Mouse (Mus musculus) cortical plate, adult 2 months (tissue): ENCODE data around the gene Deaf1.

Experiments
- CTCF ChIP-seq: fragments of 200-500 bp; IDR thresholded peaks from 2 replicates; pipeline ENCODE4 v1.5.1; 2011; ENCODE audit warnings: mild to moderate bottlenecking, control low read depth, low read length; ENCODE audit not compliant: insufficient read depth; ENCODE audit errors: extremely low read depth
- POLR2A ChIP-seq: fragments of 200-500 bp; IDR thresholded peaks from 2 replicates; pipeline ENCODE4 v1.6.1; 2011; ENCODE audit warnings: mild to moderate bottlenecking, low read length, control low read depth; ENCODE audit not compliant: insufficient read depth; ENCODE audit errors: extremely low read depth

GRCm38 (mm10) chr7:141369918-141370317 lies 42.4 kb upstream of the Deaf1 start:
- TF ChIP-seq POLR2A = no peak
- no peak for TF ChIP-seq CTCF
